Mouse (Mus musculus) kidney, adult 9 months (tissue): ENCODE results near the gene Adora2a.
"Not testable (repeated sequence)": the region's sequence is repeated elsewhere in the genome, so short reads cannot be mapped to it uniquely, and the experiment has no call there.

ENCODE experiments used
- DNase-seq: peaks from one replicate; pipeline ENCODE4 v3.0.0; 2022

The Adora2a gene

DNA sequence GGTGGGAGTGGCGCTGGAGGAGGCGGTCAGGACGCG lies at the start of gene Adora2a:
Gene Adora2a (plus strand): TSS at position 6 of the 36 bp plus-strand sequence.
- DNase-seq = no peak

DNA sequence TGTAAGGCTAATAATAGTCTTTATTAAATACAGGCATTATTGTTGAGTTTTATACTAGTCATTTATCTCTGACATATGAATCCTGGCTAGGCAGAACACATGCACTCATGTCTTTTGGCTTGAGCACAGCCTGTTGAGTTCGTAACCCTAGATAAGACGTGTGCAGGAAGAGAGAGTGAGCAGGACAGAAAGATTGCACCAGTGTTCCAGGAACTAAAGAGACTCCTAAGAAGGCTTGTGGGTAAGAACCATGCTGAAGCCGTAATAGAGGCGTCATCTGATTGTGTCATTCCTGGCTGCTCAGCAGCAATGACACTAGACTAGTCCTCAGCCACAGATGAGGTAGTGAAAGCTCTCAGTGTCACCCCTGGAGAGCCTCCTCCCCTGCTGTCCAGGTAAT lies 43.7 kb upstream of the Adora2a start:
- DNase-seq = no peak

DNA sequence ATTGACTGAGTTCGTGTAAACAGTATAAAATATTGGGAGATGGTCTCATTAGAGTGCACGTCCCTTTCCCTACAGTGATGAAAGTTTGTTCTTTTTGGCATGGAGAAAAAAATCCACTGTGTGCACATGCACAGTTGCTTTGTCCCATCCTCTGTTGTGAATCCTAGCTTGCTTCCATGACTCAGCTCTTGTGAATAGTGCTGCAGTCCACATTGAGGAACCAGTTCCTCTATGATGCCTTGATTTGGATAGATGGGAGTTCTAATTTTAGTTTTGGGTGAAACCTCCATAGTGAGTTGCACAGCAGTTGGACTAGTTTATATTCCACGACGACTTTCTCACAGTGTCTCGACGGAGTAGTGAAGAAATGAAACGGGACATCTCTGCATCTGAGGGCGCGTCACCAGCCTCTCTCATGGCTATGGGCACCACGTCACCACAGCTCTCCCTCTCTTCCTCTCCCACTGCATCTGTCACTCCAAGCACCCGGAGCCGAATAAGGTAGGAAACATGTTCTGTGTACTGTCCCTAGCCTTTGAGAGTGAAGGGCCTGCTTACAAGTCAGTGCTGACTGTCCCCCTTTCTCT lies 40.2 kb upstream of the Adora2a start:
- DNase-seq = no peak

DNA sequence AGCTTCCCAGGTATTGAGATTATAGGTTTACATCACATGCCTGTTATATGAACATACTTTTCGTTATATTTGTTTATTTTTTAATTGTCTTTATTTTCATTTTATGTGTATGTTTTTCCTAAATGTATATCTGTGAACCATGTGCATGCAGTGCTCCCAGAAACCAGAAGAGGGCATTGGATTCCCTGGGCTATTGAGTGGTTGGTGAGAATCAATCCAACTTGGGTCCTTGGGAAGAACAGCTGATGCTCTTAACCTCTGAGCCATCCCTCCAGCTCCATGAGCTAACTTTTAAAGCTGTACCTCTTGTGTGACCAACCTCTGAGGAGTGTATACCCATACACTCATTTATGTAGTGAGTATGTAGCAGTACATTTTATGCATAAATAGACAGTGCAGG lies 39.2 kb upstream of the Adora2a start:
- peak; percentile 56 for DNase-seq

DNA sequence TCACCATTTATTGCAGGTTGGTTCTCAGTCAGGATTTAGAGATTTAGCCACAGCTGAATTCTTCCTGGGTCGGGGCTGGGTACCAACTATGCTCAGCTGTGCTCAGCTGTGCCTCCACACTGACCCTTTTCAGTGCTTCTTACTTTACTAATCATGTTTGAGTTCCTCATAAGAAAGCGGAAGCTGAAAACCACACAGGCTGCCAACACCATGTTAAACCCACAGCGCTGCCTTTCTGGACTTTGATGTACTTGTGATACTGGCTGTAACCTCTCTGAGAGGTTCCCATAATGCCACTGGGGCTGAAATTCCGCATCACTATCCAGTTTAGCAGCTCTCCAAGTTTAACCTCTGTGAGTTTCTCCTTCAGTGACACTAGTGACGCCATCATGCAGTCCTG lies 34.0 kb upstream of the Adora2a start:
- DNase-seq = peak; percentile 27

DNA sequence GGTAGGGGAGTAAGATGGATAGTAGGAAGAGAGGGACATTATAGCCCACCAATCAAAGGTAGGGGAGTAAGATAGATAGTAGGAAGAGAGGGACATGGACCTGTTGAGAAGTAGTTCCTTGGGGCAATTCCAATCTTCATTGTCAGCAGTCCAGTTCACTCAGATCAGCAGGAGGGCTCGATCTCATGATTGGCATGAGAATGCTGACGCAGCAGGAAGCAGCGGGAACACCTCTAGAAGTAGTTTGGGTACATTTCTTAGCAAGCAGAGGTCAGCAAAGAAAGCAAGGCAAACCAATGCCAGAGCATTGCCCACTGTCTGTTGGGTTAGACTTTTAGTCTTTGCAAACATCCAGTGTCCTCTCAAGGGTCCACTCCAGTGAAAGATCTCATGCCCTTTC lies 32.9 kb upstream of the Adora2a start:
- DNase-seq = no peak

DNA sequence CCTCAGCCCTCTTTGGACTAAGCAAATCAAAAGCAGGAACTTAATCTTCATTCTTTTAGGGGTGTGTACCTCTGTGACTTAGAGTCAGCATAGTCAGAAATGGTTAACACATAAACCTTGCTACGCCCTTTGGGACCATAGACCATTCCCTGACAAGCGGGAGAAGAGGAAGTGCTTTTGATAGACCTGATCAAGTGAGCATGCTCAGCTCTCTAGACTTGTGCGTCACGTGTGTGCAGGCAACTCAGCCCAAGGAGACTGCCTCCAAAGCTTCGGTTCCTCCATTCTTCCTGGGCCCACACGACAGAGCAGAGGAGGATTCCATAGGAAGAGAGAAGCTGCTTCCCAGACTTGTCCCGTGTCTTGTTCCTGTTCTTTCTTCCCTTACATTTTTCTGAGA lies 28.1 kb upstream of the Adora2a start:
- DNase-seq = peak; percentile 81

DNA sequence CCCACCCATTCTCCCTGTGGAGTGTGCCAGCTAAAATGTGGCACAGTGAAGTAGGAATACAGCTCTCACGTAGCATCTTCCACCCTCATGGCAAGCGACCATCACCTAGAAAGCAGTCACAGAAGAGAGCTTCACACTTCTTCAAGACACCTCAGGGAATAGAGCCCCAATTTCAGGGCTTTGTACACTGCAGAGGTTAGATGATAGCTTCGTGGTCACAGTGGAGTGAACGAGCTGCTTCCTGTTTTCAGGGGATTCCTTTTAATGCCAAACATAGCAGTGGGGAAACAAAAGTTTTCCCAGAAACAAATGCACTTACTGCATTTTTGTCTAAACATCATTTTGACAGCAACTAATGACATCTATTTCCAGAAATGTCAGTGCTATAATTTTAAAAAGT lies 27.3 kb upstream of the Adora2a start:
- no peak for DNase-seq

DNA sequence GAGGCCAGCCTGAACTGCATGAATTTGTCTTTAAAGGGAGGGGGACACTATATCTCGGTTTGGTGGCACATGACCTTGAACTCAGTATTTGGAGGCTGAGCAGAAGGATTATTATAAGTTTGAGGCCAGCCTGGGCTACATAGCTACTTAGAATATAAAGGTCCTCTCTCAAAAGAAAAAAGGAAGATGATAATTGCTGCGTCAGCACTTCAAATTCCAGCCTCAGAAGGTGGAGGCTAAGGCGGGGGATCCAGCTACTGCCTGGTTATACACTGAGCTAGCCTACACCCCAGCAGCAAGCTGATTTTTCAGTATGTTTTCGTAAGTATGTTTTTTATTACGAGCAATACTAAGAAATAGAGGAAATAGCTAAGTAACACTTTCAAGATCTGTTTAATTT lies 26.0 kb upstream of the Adora2a start:
- no peak for DNase-seq

DNA sequence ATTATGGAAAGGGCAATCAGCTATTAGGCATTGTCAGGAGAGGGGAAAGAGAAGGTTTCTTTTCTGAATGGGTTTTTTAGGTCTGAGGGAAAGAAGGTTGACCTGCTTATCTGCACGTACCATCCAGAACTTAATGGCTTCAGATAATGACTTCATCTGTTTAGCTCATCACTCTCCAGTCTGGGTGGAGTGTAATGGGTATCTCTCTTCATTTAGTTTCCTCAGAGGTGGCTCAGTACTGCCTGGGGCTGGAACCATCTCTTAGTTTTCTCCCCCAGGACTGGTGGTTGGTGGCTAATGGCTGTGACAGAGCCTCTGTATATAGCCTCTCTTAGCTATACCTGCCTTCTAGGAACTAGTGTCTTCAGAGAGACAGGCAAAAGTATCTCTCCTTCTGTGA lies 25.3 kb upstream of the Adora2a start:
- no peak for DNase-seq

DNA sequence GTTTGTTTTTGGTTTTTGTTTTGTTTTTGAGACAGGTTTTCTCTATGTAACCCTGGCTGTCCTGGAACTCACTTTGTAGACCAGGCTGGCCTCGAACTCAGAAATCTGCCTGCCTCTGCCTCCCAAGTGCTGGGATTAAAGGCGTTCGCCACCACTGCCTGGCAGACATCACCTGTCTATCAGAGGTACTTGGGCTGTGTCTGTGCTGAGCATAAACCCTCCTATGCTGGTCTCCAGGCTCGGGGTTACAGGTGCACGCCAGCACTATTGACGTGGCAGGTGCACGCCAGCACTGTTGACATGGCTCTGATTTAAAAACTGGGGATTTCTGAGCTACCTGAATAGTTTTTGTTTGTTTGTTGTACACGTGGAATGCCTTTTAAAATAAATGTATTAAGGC lies 24.5 kb upstream of the Adora2a start:
- not testable (repeated sequence) for DNase-seq

DNA sequence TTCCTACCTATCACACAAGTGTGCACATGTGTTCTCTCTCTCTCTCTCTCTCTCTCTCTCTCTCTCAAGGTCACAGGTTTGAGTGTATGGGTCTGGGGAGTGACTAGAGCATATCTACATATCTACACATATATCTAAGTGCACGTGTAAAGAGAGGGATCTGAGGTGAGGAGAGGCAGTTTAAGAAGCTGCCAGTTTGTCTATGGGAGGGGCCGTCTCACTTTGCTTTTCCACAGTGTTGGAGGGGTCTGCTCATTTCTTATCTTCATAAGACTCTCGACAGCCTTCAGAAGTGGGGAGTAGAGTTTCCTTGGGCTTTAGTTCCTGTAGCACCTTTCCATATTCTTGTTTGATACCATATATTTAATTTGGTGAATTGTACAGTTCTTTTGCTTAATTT lies 23.4 kb upstream of the Adora2a start:
- DNase-seq = no peak

DNA sequence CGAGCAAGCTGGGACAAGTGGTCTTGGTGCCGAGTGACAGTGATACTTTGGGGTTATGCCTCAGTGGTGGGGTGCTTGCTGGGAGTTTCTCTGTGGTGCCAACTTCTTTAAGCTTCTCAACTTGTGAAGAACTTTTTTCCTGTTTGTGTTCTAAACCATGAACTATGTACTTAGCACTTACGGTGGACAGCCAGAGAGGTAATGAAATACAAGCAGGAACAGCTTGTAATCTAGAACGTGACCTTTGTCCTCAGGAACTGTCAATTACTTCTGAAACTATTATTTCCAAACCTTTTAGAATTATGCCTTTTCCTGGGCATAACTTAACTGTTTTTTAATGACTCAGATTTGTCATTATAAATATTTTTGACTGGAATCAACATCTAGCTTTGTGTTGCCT lies 22.3 kb upstream of the Adora2a start:
- DNase-seq = peak; percentile 77

DNA sequence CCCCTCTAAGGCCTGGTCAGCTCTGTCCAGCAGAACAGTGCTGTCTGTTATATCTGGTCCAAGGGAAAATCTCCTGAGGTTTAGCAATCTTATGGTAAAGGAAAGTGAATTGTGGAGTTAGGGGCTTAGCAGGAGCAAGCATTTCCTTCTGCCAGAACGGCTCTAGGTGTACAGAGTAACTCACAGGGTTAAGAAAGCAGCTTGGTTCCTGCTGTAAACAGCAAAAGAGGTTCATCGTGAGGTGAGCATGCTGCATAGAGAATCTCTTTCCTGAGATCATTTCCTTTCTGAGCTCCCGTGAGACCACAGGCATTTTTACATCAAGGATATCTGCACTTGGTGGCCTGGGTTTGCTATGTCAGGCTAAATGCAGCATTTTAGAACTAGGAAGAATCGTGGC lies 21.8 kb upstream of the Adora2a start:
- DNase-seq = no peak

DNA sequence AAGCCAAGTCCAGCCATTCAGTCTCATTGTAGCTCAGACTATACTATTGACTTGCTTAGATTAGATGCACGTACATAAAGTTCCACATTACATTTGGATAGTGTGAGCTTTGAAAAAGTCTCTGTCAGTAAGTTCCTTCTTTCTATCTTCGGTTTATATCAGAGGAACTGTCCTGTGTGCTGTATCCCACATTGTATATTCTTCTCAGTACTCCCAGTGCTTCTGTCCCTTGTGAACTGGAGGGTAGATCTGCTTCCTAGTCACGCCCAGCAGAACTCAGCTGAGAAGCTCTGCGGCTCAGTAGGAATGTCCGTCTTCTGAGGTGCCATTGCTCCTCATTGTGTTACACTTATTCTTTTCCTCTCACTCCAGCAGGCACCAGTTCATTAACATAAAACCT lies 18.1 kb upstream of the Adora2a start:
- DNase-seq = no peak

DNA sequence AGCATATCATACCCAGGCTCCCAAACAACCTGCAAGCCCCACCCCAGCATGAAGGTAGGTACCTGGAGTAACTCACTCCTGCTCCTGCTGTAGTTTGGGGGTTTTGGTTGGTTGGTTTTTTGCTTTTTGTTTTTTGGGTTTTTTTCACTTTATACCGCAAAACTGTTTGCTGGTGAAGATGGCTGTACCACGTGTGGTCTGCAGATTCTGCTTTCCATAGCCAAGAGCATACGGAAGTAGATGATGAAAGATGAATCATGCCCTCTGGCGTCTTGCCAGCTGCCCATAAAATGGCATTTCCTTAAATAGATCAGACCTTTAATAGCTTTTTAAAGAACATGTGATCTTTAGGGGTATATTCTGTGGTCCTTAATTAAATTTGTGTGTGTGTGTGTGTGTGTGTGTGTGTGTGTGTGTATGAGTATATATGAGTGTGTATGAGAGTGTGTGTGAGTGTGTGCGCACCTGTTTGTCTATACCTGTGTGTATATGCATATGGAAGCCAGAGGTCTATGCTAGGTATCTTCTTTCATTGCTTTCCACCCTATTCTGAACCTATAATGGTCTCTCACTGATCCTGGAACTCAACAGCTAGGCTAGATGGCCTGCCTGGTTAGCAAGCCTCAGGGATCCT lies 16.8 kb upstream of the Adora2a start:
- peak; percentile 75 for DNase-seq

DNA sequence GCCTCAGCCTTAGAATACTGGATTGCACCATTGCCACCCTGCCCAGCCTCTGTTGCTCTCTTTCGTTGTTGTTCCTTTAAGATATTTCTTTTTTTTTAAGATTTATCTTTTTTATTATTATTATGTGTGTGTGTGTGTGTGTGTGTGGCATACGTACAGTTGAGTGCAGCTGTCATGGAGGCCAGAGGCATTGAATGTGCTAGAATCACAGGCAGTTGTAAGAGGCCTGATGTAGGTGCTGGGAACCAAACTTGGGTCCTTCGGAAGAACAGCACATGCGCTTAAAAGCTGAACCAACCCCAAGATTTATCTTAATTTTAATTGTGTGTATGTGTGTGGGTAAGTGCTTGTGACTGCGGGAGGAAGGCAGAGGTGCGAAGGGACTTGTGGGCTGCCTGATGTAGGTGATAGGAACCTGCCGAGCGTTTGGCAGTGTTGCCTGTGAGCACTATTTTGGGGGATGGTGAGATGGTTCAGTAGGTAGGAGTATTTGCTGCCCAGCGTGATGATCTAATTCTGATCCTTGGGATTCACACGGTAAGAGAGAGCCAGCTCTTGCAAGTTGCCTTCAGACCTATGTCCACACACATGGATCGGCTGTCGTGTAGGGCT lies 15.4 kb upstream of the Adora2a start:
- no peak for DNase-seq

DNA sequence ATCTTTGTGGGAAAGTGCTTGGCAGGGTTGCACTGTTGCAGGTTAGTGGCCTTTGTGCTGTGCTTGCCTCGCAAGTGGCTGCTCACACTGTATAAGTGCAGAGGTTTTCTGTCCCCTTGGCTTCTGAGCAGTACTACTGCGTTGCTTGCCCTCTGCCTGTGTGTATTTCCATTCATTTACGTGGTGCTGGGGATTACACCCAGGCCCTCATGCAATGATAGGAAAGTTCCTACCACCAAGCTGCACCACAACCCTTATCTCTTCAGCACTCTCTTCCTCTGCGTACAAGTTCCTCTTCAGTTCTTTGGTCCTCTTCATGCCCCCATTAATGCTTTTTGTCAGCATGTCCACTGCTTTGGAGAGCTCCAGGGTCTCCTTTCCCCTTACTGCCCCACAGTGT lies 14.7 kb upstream of the Adora2a start:
- no peak for DNase-seq

DNA sequence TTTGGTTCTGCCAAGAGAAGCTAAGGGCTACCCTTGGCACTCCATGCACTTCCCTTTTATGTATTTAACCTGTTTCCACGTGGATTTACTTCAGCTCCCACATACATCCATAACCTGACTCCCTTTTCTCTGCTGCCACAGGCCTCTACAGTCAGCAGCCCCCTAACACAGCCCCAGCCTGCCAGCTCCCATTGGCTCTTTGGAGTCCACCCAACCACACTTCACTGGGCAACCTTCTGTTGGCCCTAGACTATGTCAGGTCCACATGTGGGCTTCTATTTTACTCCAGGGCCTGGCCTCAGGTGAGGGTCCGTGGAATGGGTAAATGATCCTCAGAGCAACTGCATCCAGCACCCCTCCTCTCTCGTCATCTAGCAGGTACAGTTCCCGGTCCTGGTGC lies 14.1 kb upstream of the Adora2a start:
- no peak for DNase-seq

DNA sequence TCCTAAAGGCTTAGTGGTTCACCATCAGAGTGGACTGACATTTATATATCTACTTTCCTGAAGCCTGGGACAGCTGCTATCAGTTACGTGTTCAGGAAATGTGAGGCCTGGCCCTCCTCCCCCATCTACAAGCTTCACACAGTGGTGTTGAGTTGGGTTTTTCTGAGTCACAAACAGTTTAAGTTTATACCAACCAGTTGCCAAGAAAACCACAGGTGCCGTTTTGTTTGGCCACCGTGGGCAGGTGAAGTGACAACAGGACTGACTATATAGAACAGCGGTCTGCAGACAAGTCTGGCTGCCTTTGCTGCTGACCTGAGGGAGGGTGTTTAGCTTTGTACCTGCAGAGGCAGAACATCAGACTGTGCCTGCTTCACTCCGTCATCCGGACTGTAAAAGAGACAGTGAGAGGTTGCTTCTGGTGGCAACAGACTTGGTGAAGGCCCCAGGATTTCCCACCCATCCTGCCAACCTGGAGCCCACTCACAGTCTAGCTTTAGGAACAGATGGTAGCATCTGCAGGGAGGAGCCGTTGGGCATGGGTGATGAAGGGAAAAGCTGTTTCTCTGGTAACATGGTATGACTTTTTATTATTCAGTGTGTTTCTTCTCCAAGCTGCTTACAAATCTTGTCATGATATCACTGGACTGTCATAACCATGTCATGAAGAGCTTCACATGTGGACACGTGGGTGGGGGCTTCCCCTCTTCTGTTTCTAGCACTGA lies 13.2 kb upstream of the Adora2a start:
- no peak for DNase-seq

DNA sequence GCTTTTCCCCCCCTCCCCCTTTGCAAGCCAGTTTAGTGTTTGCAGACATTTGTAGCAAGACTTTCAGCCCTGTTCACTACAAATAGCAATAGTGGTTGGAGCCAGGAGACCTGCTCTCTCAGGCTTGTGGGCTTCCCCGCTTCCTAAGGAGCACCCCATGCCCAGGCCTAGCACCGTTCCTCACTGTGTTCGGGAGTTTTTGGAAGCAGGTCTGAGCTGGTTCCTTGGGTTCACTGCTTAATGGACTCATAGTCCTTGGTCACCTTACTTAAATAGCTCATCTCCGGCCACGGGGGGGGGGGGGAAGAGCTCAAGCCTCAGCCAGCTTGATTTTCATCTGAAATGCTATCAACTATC lies 12.7 kb upstream of the Adora2a start:
- DNase-seq = no peak

DNA sequence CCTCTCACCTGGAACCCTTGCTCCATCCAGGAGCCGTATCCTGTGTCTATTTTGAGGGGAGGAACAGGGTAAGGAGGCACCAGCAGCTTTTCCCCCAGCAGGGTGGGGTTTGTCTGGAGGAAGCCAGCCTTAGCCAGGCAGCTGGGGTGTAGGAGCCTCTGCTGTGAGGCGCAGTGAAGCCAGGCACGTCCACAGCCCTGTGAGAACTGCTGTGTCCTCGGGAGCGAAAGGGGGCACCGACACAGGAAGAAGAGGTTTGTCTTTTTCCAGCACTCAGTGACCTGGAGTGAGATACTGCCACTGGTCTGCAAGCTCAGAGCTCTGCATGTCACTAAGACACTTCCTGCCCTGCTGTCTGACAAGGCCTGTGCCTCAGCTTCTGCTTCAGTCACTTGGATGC lies 12.3 kb upstream of the Adora2a start:
- peak; percentile 47 for DNase-seq

DNA sequence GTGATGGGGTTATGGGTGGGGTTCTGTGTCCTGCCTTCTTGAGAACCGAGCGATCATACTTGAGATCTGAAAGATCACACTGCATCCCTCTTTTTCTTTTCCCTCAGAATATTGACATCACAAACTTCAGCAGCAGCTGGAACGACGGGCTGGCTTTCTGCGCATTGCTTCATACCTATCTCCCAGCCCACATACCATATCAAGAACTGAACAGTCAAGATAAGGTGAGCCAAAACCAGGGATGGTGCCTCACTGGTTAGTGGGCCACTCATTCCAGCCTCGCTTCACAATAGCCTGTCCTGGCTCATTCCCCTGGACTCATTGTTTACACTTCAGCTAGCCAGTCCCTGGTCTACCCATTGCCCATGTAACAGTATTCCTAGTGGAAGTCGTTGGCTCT lies 9.5 kb upstream of the Adora2a start:
- no peak for DNase-seq

DNA sequence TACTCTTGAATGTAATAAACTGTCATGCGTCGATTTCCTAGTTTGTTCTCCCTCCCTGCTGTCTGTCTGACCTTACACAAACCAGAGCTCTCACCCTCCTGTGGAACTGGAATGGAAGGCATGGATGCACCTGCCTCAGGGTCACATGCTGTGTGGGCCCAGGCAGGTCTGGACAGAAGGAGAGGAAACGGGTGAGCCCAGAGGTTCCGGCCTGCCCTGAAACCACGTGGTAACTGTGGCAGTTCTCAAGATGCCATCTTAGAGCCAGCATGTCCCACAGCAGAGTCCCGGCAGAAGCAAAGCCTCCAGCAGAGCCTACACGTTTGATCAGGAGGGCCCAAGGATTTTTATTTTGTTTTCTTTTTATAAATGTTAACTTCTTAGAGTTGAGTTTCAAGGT lies 4.3 kb upstream of the Adora2a start:
- no peak for DNase-seq
